Mouse (Mus musculus): ENCODE results near the gene 4933434E20Rik. TPM values are rescaled to one million over a fixed set of nuclear protein-coding genes. Genes with fewer than 3 reads are reported as not detected.
A peak's percentile ranks its signal among the peaks of the same experiment; 100 is the strongest.

4933434E20Rik gene
- polyA plus RNA-seq, 2 experiments from 2014 or later = 295 to 347 TPM

DNA sequence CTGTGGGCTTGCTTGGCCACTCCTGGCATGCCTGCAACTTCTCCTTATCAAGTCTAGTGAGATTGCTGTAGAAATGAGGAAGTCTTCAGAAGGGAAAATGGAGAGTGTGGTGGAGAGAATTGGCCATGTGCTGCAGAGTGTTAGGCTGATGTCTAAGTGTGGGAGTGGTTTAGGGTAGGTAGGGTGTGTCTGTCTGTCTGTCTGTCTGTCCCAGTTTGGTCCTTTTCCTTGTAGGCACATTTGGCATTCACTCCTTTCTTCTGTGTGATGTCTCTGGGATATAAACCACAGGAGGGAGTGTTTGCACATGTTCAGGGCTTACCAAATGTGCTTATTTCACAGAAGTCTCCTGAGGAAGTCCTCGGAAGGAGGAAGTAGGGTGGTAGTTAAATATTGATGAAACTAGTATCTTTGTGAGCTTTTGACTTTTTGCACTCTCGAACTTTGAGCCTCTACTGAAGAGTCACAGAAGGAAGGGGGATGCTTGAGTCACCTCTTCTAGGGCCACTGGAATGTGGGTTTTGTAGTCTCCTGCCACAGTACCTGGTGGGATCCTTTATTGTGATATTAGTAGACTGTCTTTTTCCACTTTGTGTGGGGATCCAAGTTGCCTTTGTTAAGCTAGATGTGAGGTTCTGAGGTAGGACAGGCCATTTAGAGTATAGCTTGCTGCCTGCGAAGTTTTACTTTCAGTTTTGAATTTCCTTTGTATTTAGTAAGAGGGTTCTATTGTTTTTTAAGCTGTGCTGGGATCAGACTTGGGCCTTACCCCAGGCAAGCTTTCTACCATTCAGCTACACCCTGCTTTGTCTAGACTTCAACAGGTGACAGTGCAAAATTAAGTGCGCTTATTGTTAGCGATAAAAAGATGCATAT, 30.2 kb downstream of the 4933434E20Rik start:
- no peak for ATAC-seq

DNA sequence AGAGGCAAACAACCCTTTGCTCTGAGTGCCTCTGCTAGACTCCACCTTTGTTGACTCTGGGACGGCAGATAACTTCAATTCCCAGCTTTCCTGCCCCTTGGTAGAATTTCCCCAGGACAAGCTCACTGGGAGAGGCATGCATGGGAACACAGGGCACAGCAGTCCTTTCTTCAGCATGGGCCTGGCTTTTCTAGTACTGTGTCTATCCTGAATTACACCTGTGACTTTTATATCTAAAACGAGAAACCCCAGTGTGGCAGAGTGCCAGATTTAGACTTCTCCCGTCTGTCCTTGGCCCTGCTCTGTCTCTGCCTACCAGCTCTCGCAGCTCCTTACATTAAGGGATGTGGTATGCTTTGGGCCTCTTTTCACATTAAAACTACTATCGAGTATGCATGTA, 31.6 kb downstream of the 4933434E20Rik start:
- ATAC-seq = no peak

DNA sequence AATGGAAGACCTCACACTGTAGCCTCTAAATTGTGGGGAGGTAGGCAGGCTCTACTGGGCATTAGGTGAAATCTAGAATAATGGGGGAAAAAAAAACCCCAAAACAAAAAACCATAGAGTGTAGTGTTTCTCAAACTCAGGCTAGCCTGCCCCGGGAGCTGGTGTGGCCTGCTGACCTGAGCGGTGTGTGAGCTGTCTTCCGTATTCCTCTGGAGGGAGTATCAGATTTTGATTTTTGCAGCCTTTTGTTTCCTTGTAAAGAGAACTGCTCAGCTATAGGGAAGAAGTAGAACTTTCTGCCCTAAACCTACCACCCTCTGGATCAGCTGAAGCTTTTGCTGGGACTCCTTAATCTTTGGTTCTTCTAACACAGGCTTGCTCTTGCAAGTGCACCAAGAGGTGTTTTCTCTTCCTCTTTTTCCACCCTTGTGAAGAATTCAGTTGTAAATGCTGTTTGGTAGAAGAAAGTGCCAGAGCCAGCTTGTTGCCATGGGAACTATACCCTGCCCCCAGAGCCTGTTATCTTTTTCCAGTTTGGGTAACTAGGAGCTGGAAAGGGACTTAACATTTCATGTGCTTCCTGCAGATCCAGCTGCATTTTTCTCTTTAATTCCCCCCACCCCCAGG, 32.4 kb downstream of the 4933434E20Rik start:
- ATAC-seq = no peak

DNA sequence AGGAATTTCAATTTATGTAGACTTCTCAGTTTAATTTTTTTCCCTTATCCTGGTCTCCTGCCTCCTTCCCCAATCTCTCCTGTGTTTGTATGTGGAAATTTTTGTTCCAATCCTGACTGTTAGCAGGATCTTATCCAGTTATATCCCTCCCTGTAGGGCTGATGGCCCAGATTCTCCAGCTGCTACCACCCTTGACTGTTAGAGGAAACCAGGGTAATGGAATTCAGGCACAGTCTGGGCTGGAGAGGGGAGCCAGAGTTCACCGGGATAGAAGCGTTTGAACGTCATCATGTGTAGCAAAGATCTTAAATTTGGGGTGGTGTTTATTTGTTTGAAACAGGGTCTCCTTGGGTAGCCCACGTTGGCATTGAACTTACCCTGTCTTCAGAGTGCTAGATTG, 33.4 kb downstream of the 4933434E20Rik start:
- no peak for ATAC-seq

DNA sequence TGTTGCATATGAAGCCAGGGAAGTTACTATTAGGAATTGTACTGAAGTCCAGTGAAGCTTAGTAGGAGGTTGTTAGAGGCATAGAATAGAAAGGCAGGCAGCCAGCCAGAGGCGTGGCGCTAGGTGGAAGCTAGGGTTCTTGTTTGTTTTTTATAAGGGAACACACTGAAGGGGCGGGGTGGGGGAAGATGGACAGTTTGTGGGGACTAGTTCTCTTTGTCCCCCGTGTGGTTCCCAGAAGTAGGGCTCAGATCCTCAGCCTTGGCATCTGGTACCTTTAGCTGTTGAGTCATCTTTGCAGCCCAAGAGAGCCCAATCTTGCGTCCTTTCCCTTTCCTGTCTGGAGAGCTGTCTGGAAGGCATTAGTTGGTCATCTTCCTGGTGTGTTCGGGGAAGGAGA, 33.8 kb downstream of the 4933434E20Rik start:
- ATAC-seq = no peak

DNA sequence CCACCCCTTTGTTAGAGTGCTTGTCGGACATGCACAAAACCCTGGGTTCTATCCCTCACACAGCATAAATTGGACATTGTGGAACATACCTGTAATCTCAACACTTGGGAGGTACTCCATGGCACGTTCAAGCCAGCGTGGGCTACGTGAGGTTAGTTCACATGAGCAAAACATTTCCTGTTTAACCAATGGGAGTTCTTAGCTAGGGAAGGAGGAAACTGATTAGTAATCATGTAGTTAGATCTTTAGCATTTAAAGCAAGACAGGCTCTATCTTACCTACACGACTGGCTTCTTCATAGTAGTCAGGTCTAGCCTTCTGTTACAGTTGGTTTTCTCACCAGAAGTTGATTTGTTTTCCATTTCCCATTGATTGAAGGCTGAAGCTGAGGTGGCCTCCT, 34.6 kb downstream of the 4933434E20Rik start:
- peak; percentile 27 for ATAC-seq

DNA sequence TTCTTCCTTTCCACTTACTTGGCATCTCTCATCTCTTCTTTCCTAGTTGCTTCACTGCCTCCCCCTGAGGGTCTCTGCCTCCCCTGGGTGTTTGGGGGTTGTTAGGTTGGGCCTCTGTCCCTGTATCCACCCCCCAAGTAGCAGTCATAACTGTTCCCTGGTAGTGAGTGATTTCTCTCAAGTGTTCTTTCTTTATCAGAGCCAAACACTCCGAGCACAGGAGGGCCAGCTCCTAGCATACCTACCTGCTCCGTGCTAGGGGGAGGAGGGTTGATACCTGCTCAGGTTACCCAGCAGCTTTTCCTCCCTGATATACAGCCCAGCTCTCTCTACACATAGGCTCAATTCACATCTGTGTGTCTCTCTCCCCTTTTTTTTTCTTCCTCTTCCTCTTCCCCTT, 37.2 kb downstream of the 4933434E20Rik start:
- ATAC-seq = no peak

DNA sequence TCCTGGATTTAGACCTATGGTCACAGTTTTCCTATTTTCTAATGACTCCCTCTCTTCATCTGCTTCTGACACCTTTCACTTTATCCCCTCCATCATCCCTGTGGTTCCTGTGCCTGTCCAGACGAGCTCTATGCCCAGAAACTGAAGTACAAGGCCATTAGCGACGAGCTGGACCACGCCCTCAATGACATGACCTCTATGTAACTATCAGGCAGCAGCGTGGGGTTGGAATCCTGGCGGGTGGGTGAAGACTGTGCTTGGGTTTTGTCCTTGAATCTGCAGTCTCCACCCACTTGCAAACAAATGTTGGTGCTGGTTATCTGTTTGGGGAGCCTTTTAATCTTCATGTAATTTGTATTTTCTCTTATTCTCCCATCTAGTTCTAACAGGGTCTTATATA, 39.5 kb downstream of the 4933434E20Rik start:
- ATAC-seq = no peak

DNA sequence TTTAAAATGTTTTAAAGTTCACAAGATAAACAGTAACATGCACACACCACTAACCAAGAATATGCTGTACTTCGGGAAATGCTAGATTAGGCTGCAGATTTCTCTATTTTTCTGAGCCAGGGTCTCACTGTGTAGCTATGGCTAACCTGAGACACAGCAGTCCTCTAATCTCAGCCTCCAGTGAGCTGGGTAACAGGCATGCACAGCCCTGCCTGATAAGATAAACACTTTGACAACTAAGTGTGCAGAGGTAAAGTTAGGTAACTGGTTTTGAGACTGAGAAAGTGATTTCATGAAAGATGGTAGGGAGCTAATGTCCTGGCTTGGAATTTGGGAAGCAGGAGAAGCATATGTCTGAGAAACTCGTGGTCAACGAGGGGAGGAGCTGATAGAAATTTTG, 43.0 kb downstream of the 4933434E20Rik start:
- no peak for ATAC-seq

DNA sequence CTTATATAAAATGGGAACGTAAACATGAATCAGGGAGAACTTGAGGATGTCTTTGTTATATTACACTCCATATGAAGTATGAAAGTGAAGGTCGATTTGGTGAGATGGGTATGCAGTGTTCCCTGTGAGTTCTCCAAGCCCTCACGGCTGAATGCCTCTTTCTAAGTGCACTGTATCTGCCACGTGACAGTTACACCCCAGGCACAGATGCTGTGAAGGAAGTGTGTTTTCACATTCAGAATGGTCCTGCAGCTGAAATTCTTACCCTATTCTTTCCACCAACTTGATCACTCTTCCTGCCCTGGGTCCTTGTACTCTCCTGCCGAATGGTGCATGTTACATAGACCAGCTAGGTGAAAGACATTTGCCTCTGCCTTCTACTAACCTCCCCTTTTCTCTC, 46.5 kb downstream of the 4933434E20Rik start:
- no peak for ATAC-seq

DNA sequence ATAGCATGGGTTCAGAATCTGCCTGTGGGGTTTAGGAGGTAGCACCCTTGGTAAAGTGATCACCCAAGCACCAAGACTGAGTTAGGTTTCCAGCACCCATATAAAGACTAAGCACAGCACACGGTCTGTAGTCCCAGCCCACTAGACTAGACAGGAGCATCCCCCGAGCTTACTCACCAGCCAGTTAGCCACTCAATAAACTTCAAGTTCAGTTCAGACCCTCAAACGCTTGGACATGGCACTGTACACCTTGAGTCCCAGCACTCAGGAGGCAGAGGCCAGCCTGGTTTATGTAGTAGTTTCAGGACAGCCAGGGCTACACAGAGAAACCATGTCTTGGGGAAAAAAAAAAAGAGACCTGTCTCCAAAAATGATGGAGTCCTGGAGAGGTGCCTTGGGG, 49.6 kb downstream of the 4933434E20Rik start:
- no peak for ATAC-seq

DNA sequence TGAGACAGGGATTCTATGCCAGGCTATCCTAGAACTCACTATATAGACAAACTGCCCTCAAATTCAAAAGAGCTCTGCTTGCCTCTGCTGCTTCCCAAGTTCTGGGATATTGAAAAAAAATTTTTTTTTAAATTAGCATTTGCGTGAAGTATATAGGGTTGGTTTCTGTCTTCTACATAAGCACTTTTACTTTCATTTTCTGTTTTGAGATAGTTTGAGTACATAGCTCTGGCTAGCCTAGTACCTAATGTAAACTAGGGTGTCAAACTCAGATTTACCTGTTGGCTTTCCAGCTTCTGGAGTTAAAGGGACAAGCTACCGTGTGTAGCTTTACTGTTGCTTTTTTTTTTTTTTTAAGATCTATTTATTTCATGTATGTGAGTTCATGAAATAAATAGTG, 50.2 kb downstream of the 4933434E20Rik start:
- peak; percentile 74 for ATAC-seq

DNA sequence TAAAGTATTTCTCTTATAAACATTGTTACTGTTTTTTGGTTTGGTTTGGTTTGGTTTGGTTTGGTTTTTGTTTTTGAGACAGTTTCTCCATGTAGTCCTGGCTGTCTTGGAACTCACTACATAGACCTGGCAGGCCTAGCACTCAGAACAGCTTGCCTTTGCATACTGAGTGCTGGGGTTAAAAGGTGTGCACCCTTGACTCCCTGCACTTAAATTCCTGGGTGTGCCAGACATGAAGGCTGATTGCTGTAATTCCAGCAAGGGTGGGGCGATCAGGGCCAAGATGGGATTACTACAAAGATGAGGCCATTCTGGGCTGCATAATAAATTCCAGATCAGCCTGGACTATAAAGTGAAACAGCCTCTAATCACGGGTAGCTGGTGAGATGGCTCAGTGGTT, 50.8 kb downstream of the 4933434E20Rik start:
- ATAC-seq = no peak

DNA sequence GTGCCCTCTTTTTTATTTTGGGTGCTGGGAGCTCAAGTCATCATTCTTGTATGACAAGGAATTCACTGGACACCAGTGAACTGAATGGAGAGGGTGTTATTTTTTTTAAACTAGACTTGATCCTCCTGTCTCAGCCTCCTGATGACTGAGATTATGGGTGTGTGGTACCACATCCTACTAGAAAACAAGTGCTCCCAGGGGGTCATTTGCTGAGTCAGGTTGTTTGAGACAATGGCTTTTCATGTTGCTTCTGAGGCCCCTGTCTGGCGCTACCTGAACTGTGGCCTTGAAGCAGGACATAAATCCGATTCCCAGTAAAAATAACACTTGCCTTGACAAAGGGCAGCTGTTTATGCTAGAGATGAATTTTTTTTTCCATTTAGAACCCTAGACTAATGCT, 51.7 kb downstream of the 4933434E20Rik start:
- ATAC-seq = no peak

DNA sequence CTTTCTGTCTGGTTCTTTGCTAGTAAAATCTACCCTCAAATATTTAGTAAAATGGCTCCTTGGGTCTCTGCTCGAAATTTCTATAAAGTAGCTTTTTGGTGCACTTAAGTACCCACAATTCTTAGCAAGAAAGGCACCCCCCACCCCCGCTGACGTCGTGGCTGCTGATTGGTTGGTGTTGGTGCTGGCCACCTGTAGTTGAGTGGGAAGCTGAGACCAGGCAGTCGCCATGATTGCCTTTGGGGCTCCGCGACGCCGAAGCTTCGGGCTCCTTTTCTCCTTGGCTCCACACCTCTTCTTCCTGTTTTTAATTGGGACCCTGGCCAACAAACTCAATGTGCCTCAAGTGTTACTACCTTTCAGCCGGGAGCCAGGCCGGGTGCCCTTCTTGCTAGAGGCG, 52.5 kb downstream of the 4933434E20Rik start, which contains the start of gene Nup210l:
Nup210l (plus strand) TSS at position 195 of the 400 bp plus-strand sequence.
- no peak for ATAC-seq

DNA sequence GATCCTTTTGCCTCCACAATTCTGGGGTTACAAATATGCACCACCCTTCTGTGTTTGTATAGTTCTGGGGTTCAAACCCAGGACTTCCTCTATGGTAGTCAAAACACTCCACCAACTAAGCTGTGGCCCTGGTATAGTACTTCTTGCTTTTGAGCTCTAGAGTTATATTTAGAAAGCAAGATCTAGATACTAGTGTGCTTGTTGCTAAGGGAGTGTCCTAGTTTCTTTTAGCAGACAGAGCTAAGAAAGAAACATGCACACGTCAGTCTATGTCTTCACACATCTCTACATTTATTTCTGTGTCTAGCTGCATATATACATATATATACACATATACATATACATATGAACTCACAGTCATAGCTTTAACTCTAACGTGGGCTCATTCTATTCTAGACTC, 60.3 kb downstream of the 4933434E20Rik start:
- ATAC-seq = peak; percentile 36

DNA sequence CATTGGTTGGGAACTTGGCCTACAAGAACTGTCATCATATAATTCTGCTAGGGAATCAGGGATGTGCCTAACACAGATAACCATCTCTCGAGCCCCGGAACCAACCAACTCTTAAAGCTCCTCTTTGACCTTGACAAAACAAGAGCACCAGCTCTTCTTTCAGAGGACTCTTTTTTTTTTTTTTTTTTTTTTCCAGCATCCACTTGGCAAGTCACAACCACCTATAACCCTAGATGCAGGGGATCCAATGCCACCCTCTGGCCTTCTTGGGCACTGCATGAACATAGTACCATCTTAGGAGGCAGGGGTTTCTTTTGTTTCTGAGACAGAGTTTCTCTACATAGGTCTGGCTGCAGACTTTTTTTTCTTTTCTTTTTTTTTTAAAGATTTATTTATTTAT, 62.9 kb downstream of the 4933434E20Rik start:
- no peak for ATAC-seq

DNA sequence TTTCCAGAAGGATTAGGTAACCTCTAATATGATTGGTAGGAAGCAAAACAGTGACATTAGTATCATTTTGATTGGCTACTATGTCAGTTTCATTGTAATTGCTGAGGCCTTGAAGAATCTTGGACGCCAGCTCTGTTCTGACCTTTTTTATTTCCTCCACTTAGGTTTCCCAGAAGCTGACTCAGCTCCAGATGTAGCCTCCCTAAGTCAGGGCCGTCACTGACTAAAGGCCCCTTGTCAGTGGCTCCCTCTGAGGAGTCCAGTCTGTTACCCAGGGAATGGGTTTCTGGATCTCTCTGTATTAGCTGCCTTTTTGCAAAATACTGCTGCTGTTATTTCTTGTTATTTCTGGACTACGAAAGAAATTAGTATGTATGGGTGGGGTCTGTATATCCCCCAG, 64.1 kb downstream of the 4933434E20Rik start:
- ATAC-seq = no peak

Other genes starting within 250 kb of the 4933434E20Rik start
- gene She, start 220.3 kb upstream of the 4933434E20Rik start, polyA plus RNA-seq (2017; shearing (Covaris generic)) = 10 to 100 TPM in 1 of 2 experiments, 1 to 10 TPM in 1; 8.7 to 10.2 TPM
- 10 to 100 TPM; 20.6 to 29.5 TPM for gene Il6ra, start 138.4 kb upstream of the 4933434E20Rik start, polyA plus RNA-seq (2017; shearing (Covaris generic))
- gene Atp8b2, start 88.1 kb upstream of the 4933434E20Rik start, polyA plus RNA-seq (2017; shearing (Covaris generic)) = 10 to 100 TPM; 19.7 to 24.1 TPM
- gene Hax1, start 52.9 kb upstream of the 4933434E20Rik start, polyA plus RNA-seq (2017; shearing (Covaris generic)) = 10 to 100 TPM; 51.0 to 72.3 TPM
- gene Ubap2l, start 992 bp downstream of the 4933434E20Rik start, polyA plus RNA-seq (2017; shearing (Covaris generic)) = 100 to 1,000 TPM; 189 to 209 TPM
- gene Tpm3, start 21.0 kb downstream of the 4933434E20Rik start, polyA plus RNA-seq (2017; shearing (Covaris generic)) = 100 to 1,000 TPM; 850 to 880 TPM
- under 1 TPM; 0.15 to 0.37 TPM for gene Nup210l, start 52.5 kb downstream of the 4933434E20Rik start, polyA plus RNA-seq (2017; shearing (Covaris generic))
- 1,000 to 10,000 TPM; 7,353 to 7,820 TPM for gene Rps27, start 162.0 kb downstream of the 4933434E20Rik start, polyA plus RNA-seq (2017; shearing (Covaris generic))
- gene Rab13, start 162.1 kb downstream of the 4933434E20Rik start, polyA plus RNA-seq (2017; shearing (Covaris generic)) = under 1 TPM in 1 of 2 experiments, not detected in 1; 0.62 TPM
- 10 to 100 TPM; 74.8 to 85.6 TPM for gene Jtb, start 180.0 kb downstream of the 4933434E20Rik start, polyA plus RNA-seq (2017; shearing (Covaris generic))
- gene Creb3l4, start 191.9 kb downstream of the 4933434E20Rik start, polyA plus RNA-seq (2017; shearing (Covaris generic)) = not detected
- gene Slc39a1, start 196.5 kb downstream of the 4933434E20Rik start, polyA plus RNA-seq (2017; shearing (Covaris generic)) = 10 to 100 TPM; 48.5 to 65.9 TPM
- 10 to 100 TPM; 33.2 to 42.9 TPM for gene Crtc2, start 202.5 kb downstream of the 4933434E20Rik start, polyA plus RNA-seq (2017; shearing (Covaris generic))
- gene Dennd4b, start 213.5 kb downstream of the 4933434E20Rik start, polyA plus RNA-seq (2017; shearing (Covaris generic)) = 10 to 100 TPM; 15.8 to 25.5 TPM
- 10 to 100 TPM; 20.3 to 21.3 TPM for gene Gatad2b, start 241.5 kb downstream of the 4933434E20Rik start, polyA plus RNA-seq (2017; shearing (Covaris generic))

Measured in activated CD4-positive, CD25-positive, alpha-beta regulatory T cell, adult 4 months (primary cell).